Mouse (Mus musculus) megakaryocyte-erythroid progenitor cell, adult 5-6 weeks (primary cell): ENCODE results near the gene Trak1. TPM values are rescaled to one million over a fixed set of nuclear protein-coding genes. Genes with fewer than 3 reads are reported as not detected.
A peak's percentile ranks its signal among the peaks of the same experiment; 100 is the strongest.

ENCODE experiments used
- ATAC-seq: replicated peaks from 2 replicates; pipeline ENCODE4 v1.8.0; 2016; ENCODE audit warnings: mild to moderate bottlenecking, inconsistent platforms; ENCODE audit not compliant: severe bottlenecking, poor library complexity, low FRiP score, low TSS enrichment
- total RNA-seq, 2 experiments: library from RNA; stranded (forward) in 1 of 2; stranded (reverse) in 1 of 2; fragments of 200-1000, 215-1000 nt in 1 of 2; fragments of >200 nt in 1 of 2; fragmentation: Nextera tagmentation in 1 of 2; gene quantifications; 2 replicates each; pipeline ENCODE4 v1.2.3; 2014 to 2017

Gene Trak1
- total RNA-seq, 2 experiments from 2014 or later, result 23.2 to 45.6 TPM

- ATAC-seq, result no peak
These were observed 118.4 kb downstream of the Trak1 start for GRCm38 (mm10) chr9:121415626-121416241.

- ATAC-seq, result no peak
These were observed 119.2 kb downstream of the Trak1 start for GRCm38 (mm10) chr9:121416460-121416859.

DNA sequence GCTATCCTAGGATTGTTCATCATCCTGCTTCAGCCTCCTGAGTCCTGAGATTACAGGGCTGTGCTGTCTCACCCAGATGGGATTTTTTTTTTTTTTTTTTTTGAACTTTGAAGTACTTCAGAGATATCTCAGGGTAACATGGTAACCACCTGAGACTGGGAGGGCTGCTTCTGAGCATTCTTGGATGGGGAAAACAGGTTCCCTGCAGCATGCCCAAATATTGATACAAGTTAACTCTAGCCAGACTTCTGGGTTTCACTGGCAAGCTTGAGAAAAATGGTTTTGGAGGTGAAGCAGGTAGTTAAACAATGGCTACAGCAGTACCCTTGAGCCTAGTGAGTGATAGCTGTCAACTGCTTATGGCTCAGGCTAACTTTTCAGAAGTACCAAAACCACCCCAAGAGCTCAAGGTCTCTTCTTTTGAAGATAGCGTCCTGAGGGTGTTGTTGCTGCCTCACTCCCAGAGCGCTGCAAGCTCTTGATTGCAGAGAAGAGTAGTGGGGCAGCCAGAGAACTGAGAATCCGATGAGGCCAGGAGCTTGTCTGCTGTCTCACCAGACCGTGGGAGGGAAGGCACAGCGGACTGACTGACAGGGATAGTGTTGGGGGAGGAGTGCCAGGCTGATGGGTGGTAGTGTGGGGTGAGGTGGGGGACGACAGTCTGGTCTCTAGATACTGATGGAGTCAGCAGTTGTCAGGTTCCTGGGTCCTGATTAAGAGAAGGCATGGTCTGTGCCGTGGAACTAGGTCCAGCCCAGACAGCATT is 119.8 kb downstream of the Trak1 start:
- 0 out of 2 replicates have a peak, but pooled peaks have one; percentile 28 for ATAC-seq

DNA sequence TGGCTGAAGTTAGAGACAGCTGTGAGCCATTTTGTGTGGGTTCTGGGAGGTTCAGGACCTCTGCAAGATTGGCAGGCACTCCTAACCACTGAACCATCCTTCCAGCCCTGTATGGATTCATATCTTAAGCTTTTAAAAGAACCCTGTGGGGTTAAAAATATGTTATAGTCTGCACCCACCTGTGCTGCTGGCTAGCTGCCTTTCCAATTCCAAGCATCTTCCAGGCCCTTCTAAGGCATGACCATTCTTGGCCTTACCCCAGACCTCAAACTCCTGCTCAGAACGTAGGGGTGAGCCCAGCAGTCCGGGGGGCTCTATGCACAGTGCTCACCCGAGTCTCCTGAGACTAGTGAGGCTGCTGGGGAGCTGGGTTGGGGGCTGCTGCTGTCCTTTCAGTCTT is 121.7 kb downstream of the Trak1 start:
- no peak for ATAC-seq

DNA sequence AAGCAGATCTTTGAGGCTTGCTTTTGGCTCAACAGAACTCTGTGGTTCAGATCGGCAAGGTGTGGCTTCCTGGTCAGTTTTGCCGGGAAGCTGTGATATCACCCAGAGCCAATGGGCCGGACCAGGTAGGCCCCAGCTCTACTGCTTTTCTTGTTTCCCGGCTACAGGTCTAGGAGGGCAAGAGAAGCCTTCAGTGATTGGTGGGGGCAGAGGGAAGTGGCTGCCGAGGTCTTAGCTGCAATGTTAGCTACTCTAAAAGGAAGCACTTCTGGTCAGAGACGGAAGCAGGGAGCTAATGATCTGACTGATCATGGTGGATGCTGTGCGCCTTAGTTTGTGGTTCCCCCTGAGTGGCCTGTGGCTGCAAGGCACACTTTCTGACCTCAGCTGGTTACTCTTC is 122.3 kb downstream of the Trak1 start:
- peak; percentile 16; the same call in 1 of the 2 replicates for ATAC-seq

GRCm38 (mm10) chr9:121420817-121421216 is 123.5 kb downstream of the Trak1 start:
- no peak for ATAC-seq

GRCm38 (mm10) chr9:121422402-121422801 is 125.1 kb downstream of the Trak1 start:
- no peak for ATAC-seq

DNA sequence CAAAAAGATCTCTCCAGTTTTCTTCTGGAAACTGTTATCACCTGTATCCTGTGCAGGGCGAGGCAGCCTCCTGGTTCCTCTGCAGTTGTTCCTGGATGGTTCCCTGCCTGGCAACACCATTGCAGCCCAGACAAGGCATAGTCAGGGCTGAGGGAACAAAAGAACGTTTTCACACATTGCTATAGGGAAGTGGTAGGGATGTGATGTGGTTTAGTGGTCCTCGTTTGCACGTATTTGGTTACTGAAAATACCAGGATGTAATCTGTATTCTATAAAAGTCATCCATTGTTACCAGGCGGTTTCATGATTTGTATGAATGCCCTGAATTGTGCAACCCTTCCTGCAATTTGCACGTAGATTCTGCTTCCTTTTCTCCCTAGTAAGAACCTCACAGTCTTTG is 126.3 kb downstream of the Trak1 start:
- ATAC-seq, result no peak

DNA sequence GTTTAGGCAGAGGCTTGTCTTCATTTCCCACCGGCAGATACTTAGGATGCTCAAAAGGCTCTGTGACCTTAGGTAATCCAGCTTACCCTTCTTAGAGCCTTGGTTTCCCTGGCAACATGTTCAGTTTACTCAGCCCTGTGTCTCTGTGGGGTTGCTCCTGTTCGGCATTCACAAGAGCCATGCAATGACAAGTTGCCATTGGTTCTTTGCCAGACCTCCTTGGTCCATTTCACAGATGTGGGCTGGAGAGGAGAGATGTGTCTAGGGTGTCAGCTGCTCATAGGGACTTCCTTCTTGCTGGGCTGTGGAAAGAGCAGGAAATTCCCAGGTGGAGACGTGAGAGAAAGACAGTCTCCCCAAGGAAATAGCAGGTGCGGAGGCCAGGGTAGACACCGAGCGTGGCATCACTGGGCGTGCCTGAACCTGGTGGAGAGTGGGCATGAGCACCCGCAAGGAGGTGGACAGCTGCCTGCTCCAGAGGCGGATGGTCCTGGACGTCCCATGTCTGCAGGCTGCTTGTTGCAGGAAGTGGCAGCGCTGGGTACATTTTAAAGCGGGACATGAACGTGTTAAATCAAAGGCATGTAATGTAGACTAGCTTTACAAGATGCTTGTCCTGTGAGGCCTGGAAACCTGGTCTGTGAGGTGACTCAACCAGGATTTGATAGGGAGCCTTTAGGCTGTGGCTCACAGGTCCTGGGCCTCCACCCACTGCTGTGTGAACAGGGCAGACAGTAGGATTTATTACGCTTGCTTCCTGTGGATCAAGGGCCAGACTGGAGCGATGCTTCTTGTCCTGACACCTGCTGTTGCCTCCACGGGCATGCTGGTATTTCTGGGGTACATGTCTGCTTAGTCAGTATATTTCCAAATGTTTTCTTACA is 127.2 kb downstream of the Trak1 start:
- ATAC-seq, result no peak

DNA sequence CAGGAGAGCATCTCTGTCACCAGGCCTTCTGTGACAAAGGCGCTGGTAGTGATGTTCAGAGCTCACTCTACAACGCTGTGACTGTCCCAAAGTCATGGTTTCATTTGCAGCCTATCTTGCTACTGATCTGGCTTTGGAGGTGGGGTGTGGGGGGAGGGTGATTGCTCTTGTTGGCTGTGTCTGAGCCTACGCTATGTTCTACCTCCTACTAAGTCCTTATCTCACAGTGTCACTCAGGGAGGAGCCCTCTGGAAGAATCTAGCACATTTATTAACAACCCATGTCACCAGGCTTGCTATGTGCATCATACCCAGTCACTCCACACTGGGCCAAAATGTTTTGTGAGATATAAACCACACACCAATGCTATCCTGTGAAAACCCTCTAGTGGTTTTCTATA is 129.1 kb downstream of the Trak1 start:
- peak; percentile 97 for ATAC-seq

DNA sequence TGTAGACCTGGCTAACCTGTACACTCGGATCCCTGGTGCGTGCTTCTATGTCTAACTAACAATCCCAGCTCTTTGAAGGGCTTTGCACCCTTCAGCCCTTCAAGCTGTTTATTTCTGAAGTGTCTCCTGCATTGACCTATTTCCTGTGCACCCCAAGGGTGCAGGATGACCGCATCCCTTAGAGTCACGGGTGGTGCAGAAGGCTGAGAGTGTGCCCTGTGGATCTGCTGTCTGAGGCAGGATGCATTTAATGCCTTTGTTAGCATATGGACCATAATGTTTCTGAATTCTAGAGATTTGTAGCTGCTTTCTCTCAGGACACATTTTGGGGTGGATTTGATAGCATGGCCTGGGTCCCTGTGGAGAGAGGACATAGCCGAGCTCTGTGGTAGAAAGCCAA is 129.6 kb downstream of the Trak1 start:
- ATAC-seq, result no peak

DNA sequence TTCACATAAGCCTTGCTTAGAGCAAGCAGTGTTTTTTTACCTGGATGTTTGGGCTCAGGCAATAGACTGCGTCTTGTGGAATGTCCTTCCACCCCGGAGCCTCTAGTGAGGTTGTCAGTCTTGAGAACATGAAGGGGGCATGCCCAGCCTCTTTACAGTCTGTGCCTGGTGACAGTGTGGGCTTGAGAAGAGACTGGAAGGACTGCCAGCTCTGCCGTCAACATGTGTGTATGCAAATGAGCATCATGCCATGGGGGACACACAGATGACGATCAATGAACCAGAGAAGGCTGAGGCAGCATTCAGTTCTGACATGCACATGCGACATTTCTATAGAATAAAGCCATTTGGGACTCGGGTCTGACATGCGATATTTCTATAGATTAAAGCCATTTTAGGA is 132.3 kb downstream of the Trak1 start:
- no peak for ATAC-seq

GRCm38 (mm10) chr9:121430379-121430778 is 133.1 kb downstream of the Trak1 start:
- ATAC-seq, result no peak

DNA sequence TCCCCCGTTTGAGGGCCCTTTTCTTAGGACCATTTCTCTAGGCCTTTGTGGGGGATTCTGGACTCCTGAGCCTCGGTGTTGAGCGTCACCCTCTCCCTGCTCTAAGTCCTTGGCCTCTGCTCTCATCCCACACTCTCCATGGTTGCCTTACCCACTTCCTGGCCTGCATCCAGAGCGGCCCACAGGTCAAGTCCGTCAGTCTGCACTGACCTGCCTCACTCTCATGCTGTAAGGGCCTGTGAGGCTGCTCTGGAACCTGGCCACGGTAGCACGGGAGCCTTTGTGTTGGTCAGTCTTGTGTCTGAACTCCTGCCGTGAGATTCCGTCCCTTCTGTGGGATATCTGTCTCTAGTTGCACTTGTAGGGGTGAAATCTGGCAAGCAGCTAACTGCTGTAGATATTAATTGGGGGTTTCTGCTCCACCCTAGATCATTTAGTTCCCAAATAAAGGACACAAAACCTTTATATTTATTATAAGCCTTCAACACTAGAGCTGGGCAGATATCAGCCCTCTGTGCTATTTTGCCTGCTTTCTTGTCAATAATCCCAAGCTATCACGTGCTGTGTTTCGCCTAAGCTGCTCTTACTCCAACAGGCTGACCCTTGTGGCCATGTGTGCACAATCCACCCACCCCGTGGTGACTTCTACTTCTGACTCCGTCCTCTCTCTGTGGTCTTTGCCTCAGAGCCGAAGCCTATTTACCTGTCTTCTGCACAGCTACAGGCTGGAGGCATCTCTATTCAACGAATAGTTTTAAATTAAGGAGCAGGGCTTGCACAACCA is 136.6 kb downstream of the Trak1 start:
- no peak for ATAC-seq

DNA sequence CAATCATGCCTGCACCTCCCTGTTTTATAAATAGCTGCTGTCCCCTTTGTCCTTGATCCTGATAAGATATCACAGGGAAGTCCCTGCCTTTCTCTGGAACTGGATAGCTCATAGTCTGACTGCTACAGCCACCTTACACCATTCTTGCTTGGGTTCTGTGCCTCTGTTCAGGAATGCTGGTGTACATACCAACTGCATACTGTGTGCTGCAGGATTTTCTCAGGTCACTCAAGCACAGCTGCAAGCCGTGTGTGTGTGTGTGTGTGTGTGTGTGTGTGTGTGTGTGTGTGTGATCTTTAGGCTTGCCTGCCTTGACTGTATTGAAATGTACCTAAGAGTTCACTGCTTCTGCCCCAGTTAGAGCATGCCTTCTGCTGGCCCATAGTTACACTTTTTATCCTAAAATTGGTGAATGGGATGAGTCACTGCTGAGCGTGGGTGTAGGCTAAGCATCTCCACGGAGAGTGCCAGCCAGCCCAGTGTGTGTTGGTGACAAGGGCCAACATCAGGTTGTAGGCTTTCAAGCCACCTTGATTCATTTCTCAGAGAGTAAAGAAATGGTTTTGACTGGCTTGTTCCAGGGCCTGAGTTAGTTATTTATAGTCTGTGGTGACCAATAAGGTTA is 138.1 kb downstream of the Trak1 start:
- no peak for ATAC-seq

DNA sequence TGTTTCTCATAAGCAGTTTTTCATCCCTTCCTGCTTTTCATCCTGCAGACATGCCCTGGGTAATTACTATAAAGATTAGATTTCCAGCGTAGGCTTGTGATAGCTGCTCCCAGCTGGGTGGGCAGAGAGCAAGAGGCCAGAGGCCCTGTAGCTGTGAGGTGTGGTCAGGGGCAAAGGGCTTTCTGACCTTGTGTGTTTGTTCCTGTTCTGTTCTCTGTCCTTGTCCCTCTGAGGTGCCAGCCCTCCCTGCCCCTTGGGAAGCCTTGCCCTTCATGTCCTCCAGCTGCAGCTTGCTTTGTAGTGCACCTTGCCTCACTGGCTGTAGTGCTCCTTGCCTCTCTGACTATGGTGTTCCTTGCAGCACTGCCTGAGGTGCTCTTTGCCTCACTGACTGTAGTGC is 139.2 kb downstream of the Trak1 start:
- no peak for ATAC-seq

- no peak for ATAC-seq
These were observed 144.8 kb downstream of the Trak1 start for GRCm38 (mm10) chr9:121442145-121442544.

- no peak for ATAC-seq
These were observed 146.5 kb downstream of the Trak1 start for GRCm38 (mm10) chr9:121443696-121444366.

DNA sequence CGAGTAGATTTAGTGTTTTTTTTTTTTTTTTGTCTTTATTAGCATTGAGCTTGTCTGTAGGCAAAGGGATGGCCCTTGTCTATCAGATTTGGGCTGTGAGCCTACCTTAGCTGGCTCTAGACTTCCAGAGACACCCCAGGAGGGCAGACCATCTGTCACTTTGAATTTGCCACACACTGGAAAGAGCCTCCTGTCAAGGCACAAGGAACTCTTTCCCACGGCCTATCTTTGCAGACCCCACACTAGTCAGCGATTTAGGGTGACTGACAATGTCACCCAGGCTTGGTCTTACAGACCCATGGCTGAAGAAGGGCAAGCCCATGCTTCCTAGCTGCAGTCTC is 147.0 kb downstream of the Trak1 start:
- no peak for ATAC-seq
